Mouse (Mus musculus) heart, postnatal 0 days (tissue): ENCODE measurements around the gene Ap2m1. TPM values are rescaled to one million over a fixed set of nuclear protein-coding genes. Genes with fewer than 3 reads are reported as not detected.
A peak's percentile ranks its signal among the peaks of the same experiment; 100 is the strongest.
"Not testable (repeated sequence)": the region's sequence is repeated elsewhere in the genome, so short reads cannot be mapped to it uniquely, and the experiment has no call there.

ENCODE experiments used
- ATAC-seq: fragments of 200-750 bp; cut with Nextera tagmentation; 2 replicates; pipeline ENCODE4 v1.8.0; 2017; ENCODE audit warnings: low read depth, moderate number of reproducible peaks, moderate library complexity; ENCODE audit not compliant: insufficient read depth
- DNase-seq: peaks from one replicate; pipeline ENCODE4 v3.0.0-alpha.2; 2016; ENCODE audit warnings: low spot score
- H3K27ac ChIP-seq: fragments of 300-500 bp; sonication (generic); 2 replicates; pipeline ENCODE4 v1.5.1; 2014; ENCODE audit warnings: low read depth, mild to moderate bottlenecking
- H3K27me3 ChIP-seq: fragments of 300-500 bp; sonication (generic); 2 replicates; pipeline ENCODE4 v1.6.1; 2014; ENCODE audit warnings: low read length, mixed read lengths; ENCODE audit not compliant: control insufficient read depth, insufficient read depth
- H3K36me3 ChIP-seq: fragments of 300-500 bp; sonication (generic); replicated peaks from 2 replicates; pipeline ENCODE4 v1.6.1; 2014; ENCODE audit warnings: low read length, mixed read lengths; ENCODE audit not compliant: control insufficient read depth, insufficient read depth
- H3K4me1 ChIP-seq: fragments of 300-500 bp; sonication (generic); 2 replicates; pipeline ENCODE4 v1.6.1; 2014; ENCODE audit warnings: antibody characterized with exemption; ENCODE audit not compliant: control insufficient read depth, insufficient read depth
- H3K4me2 ChIP-seq: fragments of 300-500 bp; sonication (generic); 2 replicates; pipeline ENCODE4 v1.6.1; 2014; ENCODE audit warnings: low read depth, mild to moderate bottlenecking, low read length, moderate library complexity
- H3K4me3 ChIP-seq: fragments of 300-500 bp; sonication (generic); 2 replicates; pipeline ENCODE4 v1.5.1; 2014; ENCODE audit warnings: low read depth, low read length
- H3K9ac ChIP-seq: fragments of 300-500 bp; sonication (generic); replicated peaks from 2 replicates; pipeline ENCODE4 v1.6.1; 2014; ENCODE audit warnings: low read depth, low read length, mixed read lengths
- H3K9me3 ChIP-seq: fragments of 300-500 bp; sonication (generic); replicated peaks from 2 replicates; pipeline ENCODE4 v1.6.1; 2016; ENCODE audit warnings: low read length; ENCODE audit not compliant: control insufficient read depth
- CTCF ChIP-seq: IDR thresholded peaks from 2 replicates; pipeline ENCODE4 v1.5.1; 2016; ENCODE audit warnings: antibody characterized with exemption, control low read depth, low read depth
- EP300 ChIP-seq: IDR thresholded peaks from 2 replicates; pipeline ENCODE4 v1.6.1; 2016; ENCODE audit warnings: antibody characterized with exemption, low read depth
- whole genome bisulfite sequencing: fragments of 180-500 bp; shearing (Covaris S2); extraction: QIAGEN DNeasy Blood & Tissue Kit; methylation state at CpG from one replicate; pipeline ENCODE4 v1.1.7; 2014; 5-methylcytosine and 5-hydroxymethylcytosine counted together
- polyA plus RNA-seq: library from polyadenylated mRNA; unstranded; fragments of >200 nt; fragmentation: Nextera tagmentation; extraction: Ambion mirVana; gene quantifications from 2 replicates; pipeline ENCODE4 v1.2.1, GENCODE M21; 2015
- total RNA-seq: library from RNA; depleted of rRNA; stranded (reverse); fragments of >200 nt; gene quantifications from 2 replicates; pipeline ENCODE4 v1.2.3, GENCODE M21; 2014; ENCODE audit warnings: low replicate concordance; rRNA removed

Gene Ap2m1
- total RNA-seq (327 and 429 TPM in 2 replicates), polyA plus RNA-seq (363 and 375 TPM in 2 replicates)

- Histone ChIP-seq H3K27me3 (no peaks in the 10 kb centered on the region), H3K4me1 (peaks cover 21% of the 10 kb centered on the region), H3K9me3 (no peaks in the 10 kb centered on the region), H3K4me3 (peak within 1 kb of the TSS; percentile 96), H3K27ac (peak within 1 kb of the TSS; percentile 93), H3K9ac (peak within 1 kb of the TSS; percentile 92), H3K36me3 (peaks cover 53% of the 10 kb centered on the region), H3K4me2 (peak within 1 kb of the TSS; percentile 80)
- ATAC-seq (peak; percentile 96), DNase-seq (peak; percentile 99)
- no peak for TF ChIP-seq EP300
- no peak for TF ChIP-seq CTCF
- under 1% methylated on average over 51 of the region's 52 CpGs for WGBS
Observed at GRCm38 (mm10) chr16:20535296-20536080, at the start of gene Ap2m1. TSS of gene Ap2m1 (plus strand) at chr16:20535478.

GRCm38 (mm10) chr16:20486048-20486447, 49.2 kb upstream of the Ap2m1 start:
- no peak for ATAC-seq
- no peak for TF ChIP-seq CTCF
- TF ChIP-seq EP300, result no peak
- no peak overlapping the region for H3K27ac ChIP-seq

GRCm38 (mm10) chr16:20488151-20488550, 47.1 kb upstream of the Ap2m1 start:
- Histone ChIP-seq H3K4me3 (no peak overlapping the region), H3K4me2 (no peak overlapping the region), H3K27me3 (no peaks in the 10 kb centered on the region), H3K36me3 (no peaks in the 10 kb centered on the region), H3K9me3 (no peaks in the 10 kb centered on the region), H3K27ac (no peak overlapping the region), H3K9ac (no peak overlapping the region), H3K4me1 (no peaks in the 10 kb centered on the region)
- no peak for ATAC-seq
- 76% methylated on average over 1 of the region's 1 CpGs for WGBS
- DNase-seq, result no peak
- TF ChIP-seq EP300, result no peak
- no peak for TF ChIP-seq CTCF

More at GRCm38 (mm10) chr16:20486048-20486447, 49.2 kb upstream of the Ap2m1 start:
- WGBS, result 69% methylated on average over 3 of the region's 3 CpGs
- Histone ChIP-seq H3K4me2 (no peak overlapping the region), H3K9me3 (no peaks in the 10 kb centered on the region), H3K9ac (no peak overlapping the region), H3K4me3 (no peak overlapping the region), H3K27me3 (no peaks in the 10 kb centered on the region), H3K36me3 (no peaks in the 10 kb centered on the region), H3K4me1 (no peaks in the 10 kb centered on the region)
- no peak for DNase-seq

- not testable (repeated sequence) for H3K27me3 ChIP-seq, DNase-seq, H3K36me3 ChIP-seq, H3K4me1 ChIP-seq, H3K4me3 ChIP-seq, H3K9me3 ChIP-seq, ATAC-seq, H3K9ac ChIP-seq, H3K27ac ChIP-seq, H3K4me2 ChIP-seq
- WGBS, result 84% methylated on average over 8 of the region's 9 CpGs
Observed at GRCm38 (mm10) chr16:20488751-20489150, 46.5 kb upstream of the Ap2m1 start.

GRCm38 (mm10) chr16:20489233-20489632, 46.0 kb upstream of the Ap2m1 start:
- no peaks in the 10 kb centered on the region for H3K9me3 ChIP-seq
- no peak for TF ChIP-seq CTCF
- no peak for TF ChIP-seq EP300
- H3K27me3 ChIP-seq, result no peaks in the 10 kb centered on the region
- H3K4me3 ChIP-seq, result no peak overlapping the region
- ATAC-seq (no peak), DNase-seq (no peak)
- no peak overlapping the region for H3K4me2 ChIP-seq
- WGBS, result 60% methylated on average over 2 of the region's 2 CpGs
- H3K4me1 ChIP-seq, result no peaks in the 10 kb centered on the region
- H3K9ac ChIP-seq, result no peak overlapping the region
- no peaks in the 10 kb centered on the region for H3K36me3 ChIP-seq
- H3K27ac ChIP-seq, result no peak overlapping the region

GRCm38 (mm10) chr16:20490581-20490980, 44.7 kb upstream of the Ap2m1 start:
- peak; percentile 69 for ATAC-seq
- Histone ChIP-seq H3K27me3 (no peaks in the 10 kb centered on the region), H3K4me3 (no peak overlapping the region), H3K9ac (no peak overlapping the region), H3K4me2 (no peak overlapping the region), H3K9me3 (no peaks in the 10 kb centered on the region), H3K27ac (no peak overlapping the region), H3K4me1 (no peaks in the 10 kb centered on the region), H3K36me3 (no peaks in the 10 kb centered on the region)
- no peak for DNase-seq
- WGBS, result 30% methylated on average over 2 of the region's 2 CpGs
- TF ChIP-seq EP300 (no peak), CTCF (peak; percentile 57)
